Mouse (Mus musculus) myocyte (in vitro differentiated cells): ENCODE results near the gene Cep72. TPM values are rescaled to one million over a fixed set of nuclear protein-coding genes. Genes with fewer than 3 reads are reported as not detected.
A peak's percentile ranks its signal among the peaks of the same experiment; 100 is the strongest.
"Not testable (repeated sequence)": the region's sequence is repeated elsewhere in the genome, so short reads cannot be mapped to it uniquely, and the experiment has no call there.

ENCODE experiments used
- H3K27me3 ChIP-seq: one replicate; pipeline ENCODE4 v1.6.1; 2011; ENCODE audit not compliant: control insufficient read depth, insufficient read depth, insufficient read length
- H3K36me3 ChIP-seq: one replicate; pipeline ENCODE4 v1.6.1; 2011; ENCODE audit not compliant: control insufficient read depth, insufficient read depth
- H3K4me2 ChIP-seq: one replicate; pipeline ENCODE4 v1.6.1; 2011; ENCODE audit warnings: low read depth, control low read depth
- H3K4me3 ChIP-seq: one replicate; pipeline ENCODE4 v1.5.1; 2011; ENCODE audit warnings: mild to moderate bottlenecking, control low read depth, moderate library complexity
- H3K79me2 ChIP-seq: one replicate; pipeline ENCODE4 v1.6.1; 2011; ENCODE audit not compliant: control insufficient read depth, insufficient read depth
- H3ac ChIP-seq: one replicate; pipeline ENCODE4 v1.6.1; 2011; ENCODE audit not compliant: control insufficient read depth, insufficient read length
- CEBPB ChIP-seq: IDR thresholded peaks from 2 replicates; pipeline ENCODE4 v1.6.1; 2011; ENCODE audit warnings: mild to moderate bottlenecking, moderate library complexity; ENCODE audit not compliant: poor library complexity, insufficient read depth, severe bottlenecking
- E2F4 ChIP-seq: IDR thresholded peaks from one replicate; pipeline ENCODE4 v1.6.1; 2011; ENCODE audit warnings: mild to moderate bottlenecking, control low read depth, moderate library complexity; ENCODE audit not compliant: insufficient read depth
- MAX ChIP-seq: IDR thresholded peaks from one replicate; pipeline ENCODE4 v1.6.1; 2011; ENCODE audit warnings: low read depth, mild to moderate bottlenecking, control low read depth
- MYOD1 ChIP-seq, 3 experiments: IDR thresholded peaks; one replicate each; pipeline ENCODE4 v1.6.1; 2011; ENCODE audit warnings: control low read depth in 2 of 3, low read depth in 2 of 3, mild to moderate bottlenecking in 2 of 3, moderate library complexity in 1 of 3; ENCODE audit not compliant: insufficient read length in 2 of 3, control insufficient read depth in 1 of 3
- MYOG ChIP-seq, 3 experiments: IDR thresholded peaks; one replicate each; pipeline ENCODE4 v1.6.1; 2011; ENCODE audit warnings: control low read depth in 2 of 3, low read depth in 2 of 3, mild to moderate bottlenecking in 2 of 3; ENCODE audit not compliant: insufficient read length in 2 of 3, control insufficient read depth in 1 of 3, insufficient read depth in 1 of 3
- POLR2A ChIP-seq: IDR thresholded peaks from one replicate; pipeline ENCODE4 v1.6.1; 2011; ENCODE audit warnings: low read depth, mild to moderate bottlenecking, control low read depth, moderate library complexity; ENCODE audit not compliant: insufficient read length
- POLR2AphosphoS2 ChIP-seq: IDR thresholded peaks from one replicate; pipeline ENCODE4 v1.6.1; 2011; ENCODE audit warnings: low read depth, control low read depth; ENCODE audit not compliant: insufficient read length
- REST ChIP-seq: IDR thresholded peaks from one replicate; pipeline ENCODE4 v1.6.1; 2011; ENCODE audit warnings: mild to moderate bottlenecking, control low read depth, moderate library complexity; ENCODE audit not compliant: insufficient read depth, insufficient read length
- TCF12 ChIP-seq: IDR thresholded peaks from one replicate; pipeline ENCODE4 v1.6.1; 2011; ENCODE audit warnings: mild to moderate bottlenecking, control low read depth; ENCODE audit not compliant: poor library complexity, insufficient read depth, severe bottlenecking
- TCF3 ChIP-seq: IDR thresholded peaks from one replicate; pipeline ENCODE4 v1.6.1; 2011; ENCODE audit warnings: low read depth, control low read depth; ENCODE audit not compliant: insufficient read length
- USF1 ChIP-seq: IDR thresholded peaks from one replicate; pipeline ENCODE4 v1.6.1; 2011; ENCODE audit warnings: low read depth, mild to moderate bottlenecking, control low read depth, moderate library complexity
- polyA plus RNA-seq: library from polyadenylated mRNA; unstranded; fragments of >200 nt; fragmentation: generic; extraction: Trizol; gene quantifications from one replicate; pipeline ENCODE4 v1.2.1, GENCODE M21; 2012; ENCODE audit warnings: missing spikeins

Cep72 gene
- polyA plus RNA-seq, 1 experiment: 0.72 TPM

- no peak overlapping the region for H3ac ChIP-seq
- H3K27me3 ChIP-seq: peaks cover 12% of the 10 kb centered on the region
- no peak overlapping the region for H3K4me2 ChIP-seq
- no peaks in the 10 kb centered on the region for H3K79me2 ChIP-seq
- no peak overlapping the region for H3K4me3 ChIP-seq
- H3K36me3 ChIP-seq: no peaks in the 10 kb centered on the region
- no peak for TF ChIP-seq MAX
- TF ChIP-seq USF1: no peak
- no peak for TF ChIP-seq POLR2A
- TF ChIP-seq TCF3: no peak
- no peak for TF ChIP-seq MYOD1 (IDR thresholded peaks at IDR 0.05; ENCODE audit: control insufficient read depth in 1 of 3, insufficient read length in 2 of 3, low read depth in 2 of 3)
- no peak for TF ChIP-seq CEBPB
- TF ChIP-seq TCF12: no peak
- TF ChIP-seq POLR2AphosphoS2: no peak
Observed at GRCm38 (mm10) chr13:74026215-74026614, 35.9 kb downstream of the Cep72 start.

- no peaks in the 10 kb centered on the region for H3K79me2 ChIP-seq
- TF ChIP-seq TCF12: no peak
- TF ChIP-seq POLR2A: no peak
- TF ChIP-seq E2F4: no peak
- TF ChIP-seq USF1: no peak
- no peak for TF ChIP-seq TCF3
- no peak for TF ChIP-seq REST
- no peak for TF ChIP-seq MAX
- TF ChIP-seq CEBPB: no peak
- no peak overlapping the region for H3ac ChIP-seq
- no peak overlapping the region for H3K4me2 ChIP-seq
- H3K4me3 ChIP-seq: no peak overlapping the region
- H3K36me3 ChIP-seq: no peaks in the 10 kb centered on the region
- peaks cover 19% of the 10 kb centered on the region for H3K27me3 ChIP-seq
Observed at GRCm38 (mm10) chr13:74025151-74026081, 36.7 kb downstream of the Cep72 start.

DNA sequence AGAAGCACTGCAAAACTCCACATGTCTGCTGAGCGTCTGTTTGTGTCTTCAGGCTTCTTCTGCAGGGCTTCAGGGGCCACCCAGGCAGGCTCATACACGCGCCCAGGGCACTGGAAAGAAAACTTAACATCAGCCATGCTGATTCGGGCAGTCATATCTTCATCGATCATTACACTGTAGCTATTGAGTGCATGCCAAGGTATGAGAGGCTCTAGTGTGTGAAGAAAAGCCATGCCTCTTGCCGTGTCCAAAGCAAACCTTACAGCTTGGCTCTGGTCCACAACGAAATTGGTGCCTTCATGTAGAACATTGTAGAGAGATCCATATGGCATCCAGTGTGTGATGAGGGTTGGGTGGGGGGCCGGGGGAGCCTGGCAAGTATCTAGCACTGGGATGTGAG is 43.1 kb downstream of the Cep72 start:
- not testable (repeated sequence) for H3K4me2 ChIP-seq, H3K4me3 ChIP-seq, H3K79me2 ChIP-seq, H3K36me3 ChIP-seq, H3ac ChIP-seq
- peaks cover 34% of the 10 kb centered on the region for H3K27me3 ChIP-seq

DNA sequence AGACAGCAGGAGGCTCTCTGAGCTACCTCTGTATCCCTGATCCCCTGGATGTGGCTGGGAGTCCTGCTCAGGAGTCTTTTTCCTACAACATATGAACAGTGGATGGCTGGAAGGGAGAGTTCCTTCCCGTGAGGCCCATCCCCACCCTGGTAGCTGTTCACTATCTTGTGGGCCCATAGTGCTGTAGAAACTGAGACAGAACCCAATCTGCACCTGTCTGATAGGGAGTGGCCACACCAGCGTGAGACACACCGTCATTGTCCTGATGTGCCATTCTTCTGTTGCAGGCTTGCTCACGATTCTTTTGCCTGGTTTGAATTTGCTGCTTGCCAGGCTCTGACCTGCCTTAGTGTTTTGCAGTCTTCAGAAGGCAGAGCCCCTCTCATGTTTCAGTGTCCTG is 44.7 kb downstream of the Cep72 start:
- Histone ChIP-seq H3K79me2 (no peaks in the 10 kb centered on the region), H3ac (no peak overlapping the region), H3K36me3 (no peaks in the 10 kb centered on the region), H3K4me2 (no peak overlapping the region), H3K4me3 (no peak overlapping the region), H3K27me3 (peaks cover 27% of the 10 kb centered on the region)
- TF ChIP-seq REST: no peak

- H3K4me3 ChIP-seq: no peak overlapping the region
- H3K27me3 ChIP-seq: peaks cover 28% of the 10 kb centered on the region
- no peak overlapping the region for H3K4me2 ChIP-seq
- TF ChIP-seq MYOG (IDR thresholded peaks at IDR 0.05; ENCODE audit: control insufficient read depth in 1 of 3, insufficient read depth in 1 of 3, insufficient read length in 2 of 3, low read depth in 2 of 3) (no peak), MYOD1 (IDR thresholded peaks at IDR 0.05; ENCODE audit: control insufficient read depth in 1 of 3, insufficient read length in 2 of 3, low read depth in 2 of 3) (no peak), TCF3 (no peak), POLR2AphosphoS2 (no peak), E2F4 (no peak), TCF12 (no peak), USF1 (no peak)
- no peaks in the 10 kb centered on the region for H3K79me2 ChIP-seq
- H3K36me3 ChIP-seq: no peaks in the 10 kb centered on the region
- H3ac ChIP-seq: no peak overlapping the region
Observed at GRCm38 (mm10) chr13:74015908-74016307, 46.2 kb downstream of the Cep72 start.

DNA sequence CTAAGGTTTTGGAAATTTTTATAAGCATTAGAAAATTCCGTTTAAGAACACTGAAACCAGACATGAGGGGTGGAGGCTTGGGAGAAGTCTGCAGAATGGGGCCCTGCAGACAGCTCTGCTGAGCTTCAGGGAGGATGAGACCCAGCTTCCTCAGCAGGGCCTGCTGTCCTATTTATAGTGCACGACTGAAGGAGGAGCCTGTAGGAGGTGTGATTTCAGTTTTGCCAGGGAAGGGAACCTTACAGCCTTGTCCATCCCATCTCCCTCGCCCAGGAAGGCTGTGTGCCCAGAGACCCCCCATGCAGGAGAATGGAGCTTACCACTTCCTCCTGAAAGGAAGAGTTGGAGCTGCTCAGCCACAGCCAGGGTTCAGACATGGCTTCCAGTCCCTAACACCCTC is 51.4 kb downstream of the Cep72 start:
- Histone ChIP-seq H3K36me3 (no peaks in the 10 kb centered on the region), H3K4me3 (no peak overlapping the region), H3K4me2 (peak overlapping the region; percentile 44), H3K27me3 (peaks cover 13% of the 10 kb centered on the region), H3ac (no peak overlapping the region), H3K79me2 (no peaks in the 10 kb centered on the region)
- TF ChIP-seq E2F4: no peak
- TF ChIP-seq USF1: no peak
- no peak for TF ChIP-seq MAX
- TF ChIP-seq TCF3: no peak
- no peak for TF ChIP-seq MYOG (IDR thresholded peaks at IDR 0.05; ENCODE audit: control insufficient read depth in 1 of 3, insufficient read depth in 1 of 3, insufficient read length in 2 of 3, low read depth in 2 of 3)
- no peak for TF ChIP-seq POLR2AphosphoS2
- no peak for TF ChIP-seq MYOD1 (IDR thresholded peaks at IDR 0.05; ENCODE audit: control insufficient read depth in 1 of 3, insufficient read length in 2 of 3, low read depth in 2 of 3)
